Mouse (Mus musculus): ENCODE data around the gene Zfp385a. TPM values are rescaled to one million over a fixed set of nuclear protein-coding genes. Genes with fewer than 3 reads are reported as not detected.

Gene Zfp385a
- total and polyA plus RNA-seq, 2 experiments from 2014 or later: 5.5 to 7.9 TPM

GRCm38 (mm10) chr15:103308876-103309580 is 30.9 kb downstream of the Zfp385a start:
- Histone ChIP-seq H3K4me1 (ENCODE audit: control insufficient read depth, insufficient read depth) (peaks cover 4% of the 10 kb centered on the region; the same call in 1 of the 2 replicates), H3K9ac (replicated peaks; ENCODE audit: low read depth, low read length) (0 out of 2 replicates have a peak overlapping the region, but pooled peaks have one; percentile 4), H3K27me3 (ENCODE audit: control insufficient read depth, insufficient read depth, low read length) (0 out of 2 replicates have a peak, but pooled peaks cover 8% of the 10 kb centered on the region), H3K9me3 (replicated peaks; ENCODE audit: control insufficient read depth, low read length) (no peaks in the 10 kb centered on the region), H3K36me3 (replicated peaks; ENCODE audit: control insufficient read depth, insufficient read depth, low read length) (no peaks in the 10 kb centered on the region), H3K4me3 (ENCODE audit: low read depth, low read length) (no peak overlapping the region), H3K4me2 (ENCODE audit: low read depth, low read length) (peak overlapping the region; percentile 16; the same call in 1 of the 2 replicates), H3K27ac (ENCODE audit: low read depth) (no peak overlapping the region)
- ATAC-seq (ENCODE audit: insufficient read depth, low read depth): no peak
- 59% methylated on average over 26 of the region's 26 CpGs for WGBS
- DNase-seq (ENCODE audit: low spot score): no peak
- TF ChIP-seq EP300 (IDR thresholded peaks at IDR 0.05; ENCODE audit: low read depth) (no peak), CTCF (IDR thresholded peaks at IDR 0.05; ENCODE audit: low read depth) (no peak)

GRCm38 (mm10) chr15:103308056-103308875 is 31.6 kb downstream of the Zfp385a start:
- no peaks in the 10 kb centered on the region; the same call in 1 of the 2 replicates for H3K4me1 ChIP-seq (ENCODE audit: control insufficient read depth, insufficient read depth)
- H3K9me3 ChIP-seq (replicated peaks; ENCODE audit: control insufficient read depth, low read length): no peaks in the 10 kb centered on the region
- no peak overlapping the region for H3K27ac ChIP-seq (ENCODE audit: low read depth)
- H3K36me3 ChIP-seq (replicated peaks; ENCODE audit: control insufficient read depth, insufficient read depth, low read length): no peaks in the 10 kb centered on the region
- 0 out of 2 replicates have a peak, but pooled peaks cover 8% of the 10 kb centered on the region for H3K27me3 ChIP-seq (ENCODE audit: control insufficient read depth, insufficient read depth, low read length)
- TF ChIP-seq CTCF (IDR thresholded peaks at IDR 0.05; ENCODE audit: low read depth) (peak; percentile 43), EP300 (IDR thresholded peaks at IDR 0.05; ENCODE audit: low read depth) (no peak)
- no peak for ATAC-seq (ENCODE audit: insufficient read depth, low read depth)
- peak; percentile 48 for DNase-seq (ENCODE audit: low spot score)
- H3K9ac ChIP-seq (replicated peaks; ENCODE audit: low read depth, low read length): no peak overlapping the region
- H3K4me2 ChIP-seq (ENCODE audit: low read depth, low read length): peak overlapping the region; percentile 16; the same call in 1 of the 2 replicates
- no peak overlapping the region for H3K4me3 ChIP-seq (ENCODE audit: low read depth, low read length)
- WGBS: 39% methylated on average over 28 of the region's 28 CpGs

GRCm38 (mm10) chr15:103307125-103307524 is 32.8 kb downstream of the Zfp385a start:
- WGBS: 2% methylated on average over 7 of the region's 7 CpGs
- no peak overlapping the region for H3K9ac ChIP-seq (replicated peaks; ENCODE audit: low read depth, low read length)
- TF ChIP-seq EP300 (IDR thresholded peaks at IDR 0.05; ENCODE audit: low read depth) (no peak), CTCF (IDR thresholded peaks at IDR 0.05; ENCODE audit: low read depth) (peak; percentile 94)
- no peak overlapping the region for H3K4me3 ChIP-seq (ENCODE audit: low read depth, low read length)
- H3K4me2 ChIP-seq (ENCODE audit: low read depth, low read length): 0 out of 2 replicates have a peak overlapping the region, but pooled peaks have one; percentile 30
- no peak overlapping the region for H3K27ac ChIP-seq (ENCODE audit: low read depth)
- H3K4me1 ChIP-seq (ENCODE audit: control insufficient read depth, insufficient read depth): no peaks in the 10 kb centered on the region; the same call in 1 of the 2 replicates
- H3K9me3 ChIP-seq (replicated peaks; ENCODE audit: control insufficient read depth, low read length): no peaks in the 10 kb centered on the region
- H3K27me3 ChIP-seq (ENCODE audit: control insufficient read depth, insufficient read depth, low read length): 0 out of 2 replicates have a peak, but pooled peaks cover 8% of the 10 kb centered on the region
- DNase-seq (ENCODE audit: low spot score) (peak; percentile 90), ATAC-seq (ENCODE audit: insufficient read depth, low read depth) (peak; percentile 14; the same call in 1 of the 2 replicates)
- no peaks in the 10 kb centered on the region for H3K36me3 ChIP-seq (replicated peaks; ENCODE audit: control insufficient read depth, insufficient read depth, low read length)

GRCm38 (mm10) chr15:103305792-103306645 is 33.9 kb downstream of the Zfp385a start:
- no peaks in the 10 kb centered on the region for H3K36me3 ChIP-seq (replicated peaks; ENCODE audit: control insufficient read depth, insufficient read depth, low read length)
- peak overlapping the region; percentile 85 for H3K27ac ChIP-seq (ENCODE audit: low read depth)
- peak overlapping the region; percentile 61 for H3K4me3 ChIP-seq (ENCODE audit: low read depth, low read length)
- no peaks in the 10 kb centered on the region for H3K9me3 ChIP-seq (replicated peaks; ENCODE audit: control insufficient read depth, low read length)
- peak overlapping the region; percentile 68 for H3K9ac ChIP-seq (replicated peaks; ENCODE audit: low read depth, low read length)
- ATAC-seq (ENCODE audit: insufficient read depth, low read depth): no peak
- no peak for DNase-seq (ENCODE audit: low spot score)
- WGBS: 40% methylated on average over 8 of the region's 8 CpGs
- H3K4me2 ChIP-seq (ENCODE audit: low read depth, low read length): peak overlapping the region; percentile 87
- 0 out of 2 replicates have a peak, but pooled peaks cover 8% of the 10 kb centered on the region for H3K27me3 ChIP-seq (ENCODE audit: control insufficient read depth, insufficient read depth, low read length)
- no peak for TF ChIP-seq EP300 (IDR thresholded peaks at IDR 0.05; ENCODE audit: low read depth)
- no peak for TF ChIP-seq CTCF (IDR thresholded peaks at IDR 0.05; ENCODE audit: low read depth)
- H3K4me1 ChIP-seq (ENCODE audit: control insufficient read depth, insufficient read depth): no peaks in the 10 kb centered on the region; the same call in 1 of the 2 replicates

Data from heart, postnatal 0 days (tissue).